9 mouse cellular contexts compared by ENCODE assay signal in genomic region chr12:83762706-83763105, GRCm38 (mm10). TPM values are rescaled to one million over a fixed set of nuclear protein-coding genes. Genes with fewer than 3 reads are reported as not detected.
A peak's percentile ranks its signal among the peaks of the same experiment; 100 is the strongest.
DNase-seq lines count a peak whose midpoint lies in the region; ATAC-seq and TF ChIP-seq lines count a peak whose summit lies in the region.
"Had no signal": no experiment of that assay in that cellular context is flagged by ENCODE, and none has a peak within 500 bp of the region (broad histone marks: within the 10 kb centered on the region; RNA-seq: fewer than 3 reads in every experiment).

No protein-coding gene starts in this region.

- peaks cover 2% of the 10 kb centered on the region for H3K4me1 ChIP-seq in heart, adult 2 months (ENCODE audit: control insufficient read depth, insufficient read depth, low read length)
- H3K4me1 ChIP-seq in kidney, postnatal 0 days (replicated peaks; ENCODE audit: insufficient read depth, low read length), result peaks cover 16% of the 10 kb centered on the region

- WGBS in heart, adult 2 months, result 34% methylated on average over 4 of the region's 4 CpGs
- WGBS in kidney, postnatal 0 days, result 16% methylated on average over 4 of the region's 4 CpGs

- H3K36me3 ChIP-seq in heart, adult 2 months (ENCODE audit: control insufficient read depth, insufficient read depth, low read length), result no peaks in the 10 kb centered on the region
- no peaks in the 10 kb centered on the region for H3K36me3 ChIP-seq in kidney, postnatal 0 days (ENCODE audit: insufficient read depth, low read length)

- no peak overlapping the region for H3K9ac ChIP-seq in heart, adult 2 months (ENCODE audit: low read depth, low read length)
- no peak overlapping the region for H3K9ac ChIP-seq in kidney, postnatal 0 days (ENCODE audit: low read depth, low read length)

- H3K9me3 ChIP-seq in kidney, postnatal 0 days (replicated peaks; ENCODE audit: low read length), result no peaks in the 10 kb centered on the region

- intact Hi-C loops in heart, adult 2 months (cut with DNase I), result no loop called here
- intact Hi-C loops in heart, postnatal 14 days (cut with DNase I), result no loop called here
- intact Hi-C loops in left cerebral cortex, adult 2 months (cut with DNase I), result no loop called here

- H3K27me3 ChIP-seq in heart, adult 2 months (ENCODE audit: control insufficient read depth, insufficient read depth, low read length), result no peaks in the 10 kb centered on the region
- H3K27me3 ChIP-seq in kidney, postnatal 0 days (ENCODE audit: insufficient read depth, low read length), result no peaks in the 10 kb centered on the region

- H3K4me2 ChIP-seq in kidney, postnatal 0 days (ENCODE audit: low read length), result no peak overlapping the region

- no peaks in the 10 kb centered on the region for H3K79me2 ChIP-seq in heart, adult 2 months (replicated peaks; ENCODE audit: control insufficient read depth, insufficient read depth, low read length)

- ATAC-seq in kidney, postnatal 0 days (replicated peaks; ENCODE audit: low FRiP score, low read depth), result no peak

- H3K27ac ChIP-seq in heart, adult 2 months, result peak overlapping the region; percentile 40; the same call in 1 of the 2 replicates
- 0 out of 2 replicates have a peak overlapping the region, but pooled peaks have one; percentile 42 for H3K27ac ChIP-seq in kidney, postnatal 0 days
- no peak overlapping the region for H3K27ac ChIP-seq in left cerebral cortex, adult 2 months

- no peak for TF ChIP-seq EP300 in heart, adult 2 months (IDR thresholded peaks at IDR 0.05; ENCODE audit: insufficient read depth, low read depth, low read length)

- DNase-seq in heart, adult 2 months, result no peak
- DNase-seq in heart, postnatal 14 days, result no peak
- DNase-seq in thymus, postnatal 0 days (ENCODE audit: low spot score), result peak; percentile 6
- no peak for DNase-seq in thymus, adult 18-20 months
- peak; percentile 20 for DNase-seq in kidney, postnatal 0 days (ENCODE audit: low spot score)
- DNase-seq in left cerebral cortex, adult 2 months (ENCODE audit: extremely low spot score in 1 of 2, low spot score in 2 of 2), result no peak
- no peak for DNase-seq in gastrocnemius, postnatal 4 days (ENCODE audit: low spot score in 2 of 2)
- DNase-seq in spleen, postnatal 14 days (ENCODE audit: low spot score in 2 of 2), result no peak
- DNase-seq: layer of hippocampus, postnatal 36 days had no signal

- TF ChIP-seq CTCF in heart, adult 2 months (IDR thresholded peaks at IDR 0.05), result no peak
- TF ChIP-seq CTCF in kidney, postnatal 0 days (IDR thresholded peaks at IDR 0.05; ENCODE audit: low read depth), result no peak
- TF ChIP-seq CTCF in left cerebral cortex, adult 2 months (IDR thresholded peaks at IDR 0.05), result no peak

- no peak overlapping the region for H3K4me3 ChIP-seq in heart, adult 2 months
- H3K4me3 ChIP-seq in kidney, postnatal 0 days (replicated peaks; ENCODE audit: low read depth, low read length), result no peak overlapping the region
- H3K4me3 ChIP-seq in left cerebral cortex, adult 2 months, result no peak overlapping the region

- TF ChIP-seq POLR2A in heart, adult 2 months (IDR thresholded peaks at IDR 0.05; ENCODE audit: insufficient read depth, low read depth, low read length), result no peak

RNA-seq across cellular contexts. Expression of gene Papln, which starts 0.7 kb away (rescaled TPM):
- 1 to 10 TPM; 4.9 to 7.5 TPM for total RNA-seq in heart, adult 2 months (2021)
- 8.7 and 13.1 TPM in 2 replicates for polyA plus RNA-seq in heart, adult 2 months (2012; rRNA removed)
- total RNA-seq in heart, postnatal 14 days (2021), result 10 to 100 TPM; 21.8 to 24.8 TPM
- 0.22 and 0.24 TPM in 2 replicates for polyA plus RNA-seq in thymus, postnatal 0 days (2015; fragmentation: Nextera tagmentation; extraction: Ambion mirVana)
- 3.6 and 3.7 TPM in 2 replicates for polyA plus RNA-seq in kidney, postnatal 0 days (2015; fragmentation: Nextera tagmentation; extraction: Ambion mirVana)
- 1 to 10 TPM; 8.4 to 10.0 TPM for total RNA-seq in left cerebral cortex, adult 2 months (2021)
- 1 to 10 TPM; 4.0 to 4.1 TPM for total RNA-seq in gastrocnemius, postnatal 4 days (2021)

Comparison
In these comparisons a context has a peak if more than half of its experiments do, and no peak if none do; other contexts are left out.
1. DNase-seq: peak in thymus, postnatal 0 days (single experiment) and kidney, postnatal 0 days (single experiment); none in heart, adult 2 months (0 of 2), heart, postnatal 14 days (0 of 2), thymus, adult 18-20 months (0 of 2), left cerebral cortex, adult 2 months (0 of 2), gastrocnemius, postnatal 4 days (0 of 2) and spleen, postnatal 14 days (0 of 2).